Mouse (Mus musculus): Measurements from ENCODE around the gene Dll4.

The Dll4 gene

GRCm38 (mm10) chr2:119325568-119326143, at the start of gene Dll4:
Gene Dll4 (plus strand): TSS chr2:119325784.
- ATAC-seq (ENCODE audit: low TSS enrichment), result peak; percentile 8; the same call in 1 of the 2 replicates

DNA sequence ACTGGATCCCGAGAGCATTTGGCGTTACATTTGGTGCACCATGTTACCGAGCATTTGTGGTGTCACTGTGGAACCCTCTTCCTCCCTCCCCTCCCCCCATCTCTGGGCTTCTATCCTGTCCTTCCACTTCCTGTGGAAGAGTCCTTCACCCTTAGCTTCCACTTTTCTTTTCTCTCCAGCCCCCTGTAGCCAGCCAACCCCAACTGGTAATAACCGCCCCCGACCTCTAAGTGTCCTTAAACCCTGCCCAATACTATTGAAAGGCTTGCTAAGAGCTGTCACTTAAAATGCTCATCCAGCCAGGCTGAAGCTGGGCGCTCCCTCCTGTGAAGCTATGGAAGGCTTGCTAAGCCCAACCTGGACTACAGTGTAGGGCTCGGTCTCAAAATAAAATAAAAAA, 48.7 kb upstream of the Dll4 start:
- no peak for ATAC-seq (ENCODE audit: low TSS enrichment)

GRCm38 (mm10) chr2:119277810-119278209, 47.8 kb upstream of the Dll4 start:
- no peak for ATAC-seq (ENCODE audit: low TSS enrichment)

DNA sequence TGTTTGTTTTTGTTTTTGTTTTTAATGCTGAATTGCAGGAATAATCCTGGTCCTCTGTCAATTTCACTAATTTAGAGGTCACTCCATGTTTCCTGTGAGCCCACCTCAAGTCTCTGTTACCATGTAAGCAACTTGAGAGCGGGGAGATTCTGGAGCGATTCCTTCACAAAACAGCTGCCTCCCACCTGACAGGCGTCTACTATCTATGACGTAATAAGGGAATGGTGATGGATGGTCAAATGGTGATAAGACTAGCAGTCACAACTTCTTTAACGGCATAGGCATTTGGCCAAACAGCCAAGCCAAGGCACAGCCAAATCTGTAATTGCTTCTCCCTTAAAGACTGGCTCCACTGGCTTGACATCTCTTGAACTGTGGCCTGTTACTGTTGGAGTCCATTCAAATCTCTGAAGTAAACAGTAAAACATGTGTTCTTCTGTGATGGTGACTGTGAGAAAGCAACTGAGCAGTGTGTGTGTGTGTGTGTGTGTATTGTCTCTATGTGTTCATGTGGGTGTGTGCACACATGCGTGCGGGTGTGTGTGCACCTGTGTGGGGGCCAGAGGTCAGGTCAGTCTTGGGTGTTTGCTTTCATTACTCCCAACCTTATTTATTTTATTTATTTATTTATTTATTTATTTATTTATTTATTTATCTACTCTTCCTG, 43.6 kb upstream of the Dll4 start:
- no peak for ATAC-seq (ENCODE audit: low TSS enrichment)

DNA sequence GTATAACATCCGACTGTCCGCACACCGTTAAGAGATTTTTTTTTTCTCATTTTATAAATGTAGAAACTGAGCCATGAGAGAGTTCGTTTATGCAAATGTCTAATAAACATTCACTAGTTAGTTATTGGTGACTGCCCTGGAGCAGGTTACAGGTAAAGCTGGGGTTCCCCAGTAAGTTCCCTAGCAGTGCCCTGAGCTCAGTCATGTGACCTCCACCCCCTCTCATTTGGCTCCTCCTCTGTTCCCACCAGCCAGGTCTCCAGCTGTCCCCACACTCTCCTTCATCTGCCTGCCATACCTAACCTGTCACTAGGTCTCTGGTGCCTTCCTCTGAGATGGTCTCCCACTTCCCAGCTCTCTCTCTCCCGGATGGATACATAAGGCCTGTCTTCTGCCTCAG, 38.2 kb upstream of the Dll4 start:
- no peak for ATAC-seq (ENCODE audit: low TSS enrichment)

DNA sequence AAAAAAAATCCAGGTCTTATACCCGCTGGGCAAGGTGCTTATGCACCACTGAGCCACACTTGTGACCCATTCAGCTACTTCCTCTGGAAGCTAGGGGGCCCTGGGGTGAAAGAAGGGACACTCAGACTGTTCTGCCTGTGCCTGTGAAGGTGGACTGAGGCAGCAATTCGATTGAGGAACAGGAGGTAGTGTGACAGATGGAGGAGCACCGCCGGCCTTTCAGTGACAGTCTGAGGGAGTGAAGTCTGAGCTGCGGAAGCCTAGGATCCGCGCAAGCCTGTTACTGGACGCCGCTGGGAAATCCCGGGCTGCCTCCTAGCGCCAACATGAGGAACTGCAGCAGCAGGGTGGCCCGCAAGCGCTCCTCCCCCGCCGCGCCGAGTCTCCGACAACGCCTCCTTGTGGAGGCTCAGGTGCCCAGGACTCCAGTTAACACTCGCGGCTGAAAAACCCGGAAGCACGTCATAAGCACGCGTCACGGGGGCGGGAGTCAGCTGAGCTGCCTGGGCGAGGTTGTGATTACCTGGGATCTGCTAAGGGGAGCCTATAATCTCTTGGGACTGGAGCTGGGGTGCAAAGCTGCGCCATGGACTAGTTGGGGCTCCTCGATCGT, 37.2 kb upstream of the Dll4 start, which contains the start of gene Vps18:
Vps18 (plus strand) TSS at position 471 of the 613 bp plus-strand sequence.
- ATAC-seq (ENCODE audit: low TSS enrichment), result peak; percentile 94

DNA sequence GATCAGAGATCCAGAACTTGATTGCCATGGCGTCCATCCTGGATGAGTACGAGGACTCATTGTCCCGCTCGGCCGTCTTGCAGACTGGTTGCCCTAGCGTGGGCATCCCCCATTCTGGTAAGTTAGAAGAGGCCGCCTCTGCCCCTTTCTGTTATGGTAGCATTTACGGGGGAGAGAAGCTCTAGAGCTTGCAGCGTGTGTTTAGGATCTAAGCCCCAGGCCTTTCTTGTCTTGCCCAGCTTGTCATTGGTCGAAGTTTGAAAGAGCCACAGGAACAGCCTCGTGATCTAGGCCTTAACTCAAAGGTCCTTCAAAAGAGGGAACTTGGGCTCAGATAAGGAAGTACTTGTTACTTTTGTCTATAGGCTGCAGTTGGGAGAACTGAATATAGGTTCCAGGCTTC, 36.6 kb upstream of the Dll4 start:
- ATAC-seq (ENCODE audit: low TSS enrichment), result 0 out of 2 replicates have a peak, but pooled peaks have one; percentile 13

DNA sequence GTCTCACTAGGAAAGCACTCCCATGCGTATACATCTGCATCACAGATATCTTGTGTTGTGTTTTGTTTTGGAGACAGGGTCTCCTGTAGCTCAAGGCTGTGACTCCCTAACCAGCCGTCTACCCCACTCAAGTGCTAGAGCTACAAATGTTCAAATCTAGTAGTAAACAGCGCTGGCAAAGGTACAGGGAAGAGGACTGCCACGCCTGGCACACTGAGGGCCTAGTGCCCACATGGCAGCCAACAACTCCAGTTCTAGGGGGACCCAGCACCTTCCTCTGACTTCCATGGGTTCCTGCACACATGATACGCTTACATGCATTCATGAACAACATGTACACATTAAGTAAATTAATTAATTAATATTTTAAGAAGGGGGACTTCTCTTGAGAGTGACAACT, 33.3 kb upstream of the Dll4 start:
- no peak for ATAC-seq (ENCODE audit: low TSS enrichment)

DNA sequence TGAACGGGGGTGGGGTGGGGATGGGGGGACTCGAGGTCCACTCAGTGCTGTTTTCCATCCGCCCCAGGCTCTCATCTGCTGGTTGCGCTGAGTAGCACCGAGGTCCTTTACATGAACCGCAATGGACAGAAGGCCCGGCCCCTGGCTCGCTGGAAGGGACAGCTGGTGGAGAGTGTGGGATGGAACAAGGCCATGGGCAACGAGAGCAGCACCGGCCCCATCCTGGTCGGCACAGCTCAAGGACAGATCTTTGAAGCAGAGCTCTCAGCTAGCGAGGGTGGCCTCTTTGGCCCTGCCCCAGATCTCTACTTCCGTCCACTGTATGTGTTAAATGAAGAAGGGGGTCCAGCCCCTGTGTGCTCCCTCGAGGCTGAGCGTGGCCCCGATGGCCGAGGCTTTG, 32.7 kb upstream of the Dll4 start:
- no peak for ATAC-seq (ENCODE audit: low TSS enrichment)

GRCm38 (mm10) chr2:119293311-119293710, 32.3 kb upstream of the Dll4 start:
- ATAC-seq (ENCODE audit: low TSS enrichment), result no peak

- no peak for ATAC-seq (ENCODE audit: low TSS enrichment)
These were observed 31.7 kb upstream of the Dll4 start for GRCm38 (mm10) chr2:119293776-119294390.

DNA sequence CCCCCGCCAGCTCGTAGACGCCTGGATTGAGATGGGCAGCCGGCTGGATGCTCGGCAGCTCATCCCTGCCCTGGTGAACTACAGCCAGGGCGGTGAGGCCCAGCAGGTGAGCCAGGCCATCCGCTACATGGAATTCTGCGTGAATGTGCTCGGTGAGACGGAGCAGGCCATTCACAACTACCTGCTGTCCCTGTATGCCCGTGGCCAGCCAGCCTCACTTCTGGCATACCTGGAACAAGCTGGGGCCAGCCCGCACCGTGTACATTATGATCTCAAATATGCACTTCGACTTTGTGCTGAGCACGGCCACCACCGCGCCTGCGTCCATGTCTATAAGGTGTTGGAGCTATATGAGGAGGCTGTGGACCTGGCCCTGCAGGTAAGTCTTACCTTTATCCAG, 31.2 kb upstream of the Dll4 start:
- ATAC-seq (ENCODE audit: low TSS enrichment), result no peak

GRCm38 (mm10) chr2:119296756-119297155, 28.8 kb upstream of the Dll4 start:
- ATAC-seq (ENCODE audit: low TSS enrichment), result no peak

DNA sequence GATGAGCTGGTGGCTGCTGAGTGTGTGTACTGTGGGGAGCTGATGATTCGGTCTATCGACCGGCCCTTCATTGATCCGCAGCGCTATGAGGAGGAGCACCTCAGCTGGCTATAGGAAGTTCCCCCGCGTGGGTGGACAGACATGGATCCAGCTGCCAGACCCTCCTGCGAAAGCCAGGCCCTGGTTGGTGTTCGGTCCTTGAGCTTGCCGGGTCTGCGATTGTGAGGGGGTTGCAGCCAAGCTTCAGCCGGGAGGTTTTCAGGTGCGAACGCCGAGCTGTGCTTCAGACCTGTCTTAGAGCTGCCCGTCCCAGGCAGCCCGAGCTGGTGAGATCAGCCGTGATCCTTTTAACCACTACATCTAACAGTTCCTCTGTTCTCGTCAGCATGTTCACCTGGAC, 28.1 kb upstream of the Dll4 start:
- no peak for ATAC-seq (ENCODE audit: low TSS enrichment)

GRCm38 (mm10) chr2:119298330-119298729, 27.3 kb upstream of the Dll4 start:
- no peak for ATAC-seq (ENCODE audit: low TSS enrichment)

DNA sequence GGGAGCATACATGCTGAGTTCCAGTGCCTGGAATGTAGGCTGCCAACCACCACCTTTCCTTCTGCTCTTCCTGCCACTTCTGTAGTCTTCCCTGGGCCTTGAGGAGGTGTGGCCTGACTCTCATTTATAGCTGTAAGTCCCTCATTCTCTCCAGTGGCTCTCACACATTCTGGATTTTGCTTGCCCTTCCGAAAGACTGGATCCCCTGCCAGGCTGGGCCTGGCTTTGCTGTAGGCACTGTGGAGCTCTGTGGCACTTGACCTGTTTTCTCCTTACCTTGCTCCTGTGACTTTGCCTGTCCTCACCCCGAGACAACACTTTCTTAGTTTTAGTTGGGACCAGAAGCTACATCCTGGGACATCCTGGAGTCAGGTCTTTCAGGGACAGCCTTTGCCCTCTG, 26.7 kb upstream of the Dll4 start:
- ATAC-seq (ENCODE audit: low TSS enrichment), result no peak

- ATAC-seq (ENCODE audit: low TSS enrichment), result peak; percentile 67
These were observed 25.4 kb upstream of the Dll4 start for GRCm38 (mm10) chr2:119299981-119300818.

- ATAC-seq (ENCODE audit: low TSS enrichment), result peak; percentile 10; the same call in 1 of the 2 replicates
These were observed 24.6 kb upstream of the Dll4 start for GRCm38 (mm10) chr2:119300819-119301493.

DNA sequence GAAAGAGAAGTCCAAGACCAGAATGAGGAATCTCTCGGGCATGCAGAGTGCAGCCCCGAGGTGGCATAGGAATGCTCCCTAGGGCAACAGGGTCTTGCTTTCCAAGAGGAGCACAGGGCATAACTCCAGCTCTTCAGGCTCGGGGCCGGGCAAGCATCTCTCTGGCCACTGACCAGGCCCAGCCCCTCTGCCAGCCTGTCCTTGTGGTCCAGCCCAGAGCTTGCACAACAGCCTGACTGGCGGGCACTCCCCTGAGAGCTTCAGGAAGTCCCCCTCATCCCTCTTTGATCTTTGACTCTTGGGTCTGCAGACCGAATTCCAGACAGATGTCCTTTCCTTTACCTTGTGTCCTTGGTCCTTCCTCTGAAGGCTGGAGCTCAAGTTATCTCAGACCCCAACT, 22.7 kb upstream of the Dll4 start:
- ATAC-seq (ENCODE audit: low TSS enrichment), result no peak

- ATAC-seq (ENCODE audit: low TSS enrichment), result no peak
These were observed 21.2 kb upstream of the Dll4 start for GRCm38 (mm10) chr2:119304391-119304790.

- ATAC-seq (ENCODE audit: low TSS enrichment), result no peak
These were observed 20.8 kb upstream of the Dll4 start for GRCm38 (mm10) chr2:119304798-119305208.

All from frontal cortex, adult (tissue).